Mouse (Mus musculus) heart, embryonic 11.5 days (tissue): ENCODE data around the gene Kcnmb1. TPM values are rescaled to one million over a fixed set of nuclear protein-coding genes. Genes with fewer than 3 reads are reported as not detected.

Experiments
- ATAC-seq: fragments of 200-750 bp; cut with Nextera tagmentation; replicated peaks from 2 replicates; pipeline ENCODE4 v1.8.0; 2017; ENCODE audit warnings: moderate library complexity; ENCODE audit not compliant: insufficient number of reproducible peaks, low FRiP score, low TSS enrichment
- H3K27ac ChIP-seq: fragments of 300-500 bp; sonication (generic); 2 replicates; pipeline ENCODE4 v1.5.1; 2014; ENCODE audit warnings: mild to moderate bottlenecking, low read depth, low read length
- H3K27me3 ChIP-seq: fragments of 300-500 bp; sonication (generic); 2 replicates; pipeline ENCODE4 v1.6.1; 2014; ENCODE audit warnings: mild to moderate bottlenecking, low read length, mixed read lengths; ENCODE audit not compliant: control insufficient read depth, insufficient read depth
- H3K36me3 ChIP-seq: fragments of 300-500 bp; sonication (generic); 2 replicates; pipeline ENCODE4 v1.6.1; 2014; ENCODE audit warnings: mild to moderate bottlenecking, low read length, moderate library complexity, mixed read lengths; ENCODE audit not compliant: control insufficient read depth, insufficient read depth
- H3K4me1 ChIP-seq: fragments of 300-500 bp; sonication (generic); 2 replicates; pipeline ENCODE4 v1.6.1; 2014; ENCODE audit warnings: low read length; ENCODE audit not compliant: control insufficient read depth, insufficient read depth
- H3K4me2 ChIP-seq: fragments of 300-500 bp; sonication (generic); 2 replicates; pipeline ENCODE4 v1.6.1; 2014; ENCODE audit warnings: mild to moderate bottlenecking, moderate library complexity
- H3K4me3 ChIP-seq: fragments of 300-500 bp; sonication (generic); 2 replicates; pipeline ENCODE4 v1.5.1; 2014; ENCODE audit warnings: low read depth, low read length
- H3K9ac ChIP-seq: fragments of 300-500 bp; sonication (generic); 2 replicates; pipeline ENCODE4 v1.6.1; 2014; ENCODE audit warnings: mild to moderate bottlenecking, low read depth, low read length, moderate library complexity
- H3K9me3 ChIP-seq: fragments of 300-500 bp; sonication (generic); replicated peaks from 2 replicates; pipeline ENCODE4 v1.6.1; 2016; ENCODE audit warnings: low read length; ENCODE audit not compliant: control insufficient read depth
- WGBS: fragments of 180-500 bp; shearing (Covaris S2); extraction: QIAGEN DNeasy Blood & Tissue Kit; methylation state at CpG from one replicate; pipeline ENCODE4 v1.1.7; 2014; ENCODE audit not compliant: insufficient replicate concordance; 5-methylcytosine and 5-hydroxymethylcytosine counted together
- polyA plus RNA-seq: library from polyadenylated mRNA; unstranded; fragments of >200 nt; fragmentation: Nextera tagmentation; extraction: Ambion mirVana; gene quantifications from 2 replicates; pipeline ENCODE4 v1.2.1, GENCODE M21; 2014

Kcnmb1 gene
- polyA plus RNA-seq, 1 experiment from 2014 or later, result 6.8 TPM

DNA sequence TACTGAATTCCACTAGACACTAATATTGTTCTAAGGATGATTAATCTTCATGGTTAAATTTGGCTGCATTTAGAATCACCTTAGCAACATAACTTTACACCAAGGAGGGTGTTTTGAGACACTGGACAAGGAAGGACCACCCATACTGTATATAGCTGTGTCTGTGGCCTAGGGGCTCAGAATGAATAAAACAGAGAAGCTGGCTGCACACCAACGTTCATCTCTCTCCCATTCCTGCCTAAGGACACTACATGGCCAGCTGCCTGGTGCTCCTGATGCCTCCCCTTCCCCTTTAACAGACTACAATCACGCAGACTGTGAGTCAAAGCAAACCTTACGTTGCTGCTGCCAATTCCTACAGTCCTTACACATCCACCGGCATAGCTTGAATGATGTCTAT is 6.8 kb upstream of the Kcnmb1 start:
- H3K9ac ChIP-seq, result no peak overlapping the region
- no peak for ATAC-seq
- H3K27me3 ChIP-seq, result no peaks in the 10 kb centered on the region
- H3K4me1 ChIP-seq, result no peaks in the 10 kb centered on the region
- 68% methylated on average over 4 of the region's 4 CpGs for WGBS
- H3K4me3 ChIP-seq, result no peak overlapping the region
- H3K27ac ChIP-seq, result no peak overlapping the region
- no peaks in the 10 kb centered on the region for H3K9me3 ChIP-seq
- no peaks in the 10 kb centered on the region for H3K36me3 ChIP-seq
- H3K4me2 ChIP-seq, result no peak overlapping the region

DNA sequence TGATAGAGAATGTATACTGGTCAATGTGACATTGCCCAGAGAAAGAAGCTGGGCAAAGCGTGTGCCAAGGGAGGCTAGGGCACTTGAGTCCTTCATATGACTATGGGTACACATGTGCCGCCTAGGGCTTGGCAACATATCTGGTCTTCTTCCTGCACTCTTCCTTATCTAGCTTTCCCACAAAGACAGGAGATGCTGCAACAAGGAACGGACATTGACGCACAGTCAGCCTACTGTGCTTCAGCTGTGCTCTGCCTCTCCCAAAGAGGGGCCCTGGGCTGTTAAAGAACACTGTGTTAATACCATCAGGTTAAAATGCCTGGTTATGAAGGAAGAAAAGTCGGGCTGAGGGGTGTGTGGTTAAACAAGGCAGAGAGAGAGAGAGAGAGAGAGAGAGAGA is 6.2 kb upstream of the Kcnmb1 start:
- H3K4me2 ChIP-seq, result no peak overlapping the region
- no peak overlapping the region for H3K27ac ChIP-seq
- no peak overlapping the region for H3K4me3 ChIP-seq
- no peak overlapping the region for H3K9ac ChIP-seq
- no peaks in the 10 kb centered on the region for H3K4me1 ChIP-seq
- H3K9me3 ChIP-seq, result no peaks in the 10 kb centered on the region
- 51% methylated on average over 5 of the region's 5 CpGs for WGBS
- H3K36me3 ChIP-seq, result no peaks in the 10 kb centered on the region
- no peak for ATAC-seq
- H3K27me3 ChIP-seq, result no peaks in the 10 kb centered on the region

DNA sequence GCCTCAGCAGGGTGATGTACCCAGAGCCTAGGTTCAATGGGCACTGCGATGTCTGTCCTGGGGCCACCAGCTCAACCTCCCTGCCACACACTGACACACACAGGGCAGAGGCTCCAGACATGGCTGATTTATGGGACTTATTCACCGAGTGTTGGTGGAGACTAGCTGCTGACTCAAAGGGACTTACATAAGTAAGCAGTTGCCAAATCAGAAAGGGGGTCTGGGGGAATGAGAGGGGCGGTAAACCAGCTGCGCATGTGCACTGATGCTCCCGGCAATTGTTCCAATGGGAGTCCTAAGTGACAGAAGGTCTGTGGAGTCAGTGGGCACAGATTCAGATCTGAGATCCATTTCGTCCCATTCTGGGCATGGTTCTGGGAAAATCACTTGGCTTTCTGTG is 5.2 kb upstream of the Kcnmb1 start:
- Histone ChIP-seq H3K36me3 (no peaks in the 10 kb centered on the region), H3K27ac (no peak overlapping the region), H3K4me1 (peaks cover 3% of the 10 kb centered on the region; the same call in 1 of the 2 replicates), H3K27me3 (no peaks in the 10 kb centered on the region), H3K9me3 (no peaks in the 10 kb centered on the region), H3K9ac (no peak overlapping the region), H3K4me2 (no peak overlapping the region), H3K4me3 (no peak overlapping the region)
- ATAC-seq, result no peak
- WGBS, result 82% methylated on average over 6 of the region's 6 CpGs

- H3K9ac ChIP-seq, result no peak overlapping the region
- H3K36me3 ChIP-seq, result no peaks in the 10 kb centered on the region
- ATAC-seq, result no peak
- peaks cover 8% of the 10 kb centered on the region for H3K4me1 ChIP-seq
- WGBS, result 67% methylated on average over 8 of the region's 8 CpGs
- no peaks in the 10 kb centered on the region for H3K27me3 ChIP-seq
- no peaks in the 10 kb centered on the region for H3K9me3 ChIP-seq
- H3K4me2 ChIP-seq, result no peak overlapping the region
- no peak overlapping the region for H3K4me3 ChIP-seq
- H3K27ac ChIP-seq, result no peak overlapping the region
Observed at GRCm38 (mm10) chr11:33958713-33959112, 4.1 kb upstream of the Kcnmb1 start.

DNA sequence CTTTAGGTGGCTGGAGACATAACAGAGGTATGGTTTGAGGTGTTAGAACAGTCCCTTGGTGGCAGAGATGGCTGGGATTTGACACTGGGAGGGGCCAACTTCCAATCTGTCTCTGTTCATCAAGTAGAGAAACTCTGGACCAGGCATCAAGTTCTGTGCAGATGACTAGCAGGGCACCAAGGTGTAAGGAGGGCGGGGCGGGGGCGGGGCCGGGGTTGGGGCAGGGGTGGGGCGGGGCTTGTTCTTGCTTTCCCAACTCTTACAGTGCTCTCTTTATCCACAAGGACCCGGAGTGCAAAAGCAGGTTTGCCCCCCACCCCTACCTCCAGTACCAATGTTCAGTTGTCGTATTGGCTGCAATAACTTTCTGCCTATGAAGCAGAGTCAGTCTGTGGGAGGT is 635 bp upstream of the Kcnmb1 start:
- Histone ChIP-seq H3K4me1 (peaks cover 16% of the 10 kb centered on the region), H3K9me3 (no peaks in the 10 kb centered on the region), H3K27me3 (no peaks in the 10 kb centered on the region), H3K9ac (no peak overlapping the region), H3K4me3 (no peak overlapping the region), H3K4me2 (no peak overlapping the region; the same call in 1 of the 2 replicates), H3K27ac (no peak overlapping the region), H3K36me3 (no peaks in the 10 kb centered on the region)
- WGBS, result 31% methylated on average over 7 of the region's 7 CpGs
- no peak for ATAC-seq

DNA sequence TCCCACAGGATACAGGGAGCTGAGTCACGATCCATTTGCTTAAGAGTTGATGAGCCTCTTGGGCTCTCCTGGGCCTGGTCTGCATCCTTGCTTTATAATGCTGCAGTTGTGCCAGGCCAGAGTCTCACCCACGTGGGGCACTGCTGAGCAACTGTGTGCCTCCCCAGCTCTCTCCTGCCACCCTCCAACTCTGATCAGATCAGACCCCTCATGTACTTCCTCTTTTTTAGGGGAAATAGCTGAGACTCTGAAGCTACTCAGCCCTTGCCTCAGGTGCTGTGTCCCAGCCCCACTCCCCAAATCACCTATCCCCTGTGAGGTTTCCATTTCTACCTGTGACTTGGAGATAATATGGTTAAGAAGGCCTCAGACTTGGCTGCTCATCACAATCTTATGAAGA is 2.6 kb downstream of the Kcnmb1 start:
- Histone ChIP-seq H3K27me3 (no peaks in the 10 kb centered on the region), H3K4me2 (no peak overlapping the region), H3K9me3 (no peaks in the 10 kb centered on the region), H3K4me1 (peaks cover 16% of the 10 kb centered on the region), H3K9ac (no peak overlapping the region), H3K4me3 (no peak overlapping the region), H3K36me3 (no peaks in the 10 kb centered on the region), H3K27ac (no peak overlapping the region)
- no peak for ATAC-seq
- 57% methylated on average over 2 of the region's 2 CpGs for WGBS

- no peaks in the 10 kb centered on the region for H3K27me3 ChIP-seq
- H3K4me1 ChIP-seq, result peaks cover 12% of the 10 kb centered on the region
- no peaks in the 10 kb centered on the region for H3K9me3 ChIP-seq
- H3K4me3 ChIP-seq, result no peak overlapping the region
- no peak for ATAC-seq
- H3K27ac ChIP-seq, result no peak overlapping the region
- H3K36me3 ChIP-seq, result no peaks in the 10 kb centered on the region
- no peak overlapping the region for H3K9ac ChIP-seq
- WGBS, result 67% methylated on average over 4 of the region's 4 CpGs
- H3K4me2 ChIP-seq, result no peak overlapping the region
Observed at GRCm38 (mm10) chr11:33967708-33968107, 4.9 kb downstream of the Kcnmb1 start.

GRCm38 (mm10) chr11:33969199-33969598 is 6.4 kb downstream of the Kcnmb1 start:
- peaks cover 5% of the 10 kb centered on the region; the same call in 1 of the 2 replicates for H3K4me1 ChIP-seq
- H3K27ac ChIP-seq, result no peak overlapping the region
- H3K9ac ChIP-seq, result no peak overlapping the region
- no peaks in the 10 kb centered on the region for H3K9me3 ChIP-seq
- H3K27me3 ChIP-seq, result no peaks in the 10 kb centered on the region
- ATAC-seq, result no peak
- no peaks in the 10 kb centered on the region for H3K36me3 ChIP-seq
- WGBS, result 72% methylated on average over 3 of the region's 3 CpGs
- H3K4me2 ChIP-seq, result no peak overlapping the region
- no peak overlapping the region for H3K4me3 ChIP-seq

GRCm38 (mm10) chr11:33972114-33972513 is 9.3 kb downstream of the Kcnmb1 start:
- Histone ChIP-seq H3K9ac (no peak overlapping the region), H3K36me3 (no peaks in the 10 kb centered on the region), H3K4me3 (no peak overlapping the region), H3K27ac (no peak overlapping the region), H3K27me3 (no peaks in the 10 kb centered on the region), H3K9me3 (no peaks in the 10 kb centered on the region), H3K4me2 (no peak overlapping the region), H3K4me1 (no peaks in the 10 kb centered on the region)
- ATAC-seq, result no peak
- 82% methylated on average over 7 of the region's 7 CpGs for WGBS
